Mouse (Mus musculus) liver, postnatal 0 days (tissue): Measurements from ENCODE around the gene Qrsl1.

Experiments
- CTCF ChIP-seq: sonication (generic); IDR thresholded peaks from 2 replicates; pipeline ENCODE4 v1.5.1; 2016; ENCODE audit warnings: antibody characterized with exemption, low read depth
- EP300 ChIP-seq: IDR thresholded peaks from 2 replicates; pipeline ENCODE4 v1.6.1; 2016; ENCODE audit warnings: antibody characterized with exemption, low read depth, mild to moderate bottlenecking

GRCm38 (mm10) chr10:43824713-43825112, 76.8 kb downstream of the Qrsl1 start:
- TF ChIP-seq CTCF (no peak), EP300 (no peak)
